Mouse (Mus musculus): ENCODE data around the gene Rnf6.
"Not testable (repeated sequence)": the region's sequence is repeated elsewhere in the genome, so short reads cannot be mapped to it uniquely, and the experiment has no call there.

Gene Rnf6

DNA sequence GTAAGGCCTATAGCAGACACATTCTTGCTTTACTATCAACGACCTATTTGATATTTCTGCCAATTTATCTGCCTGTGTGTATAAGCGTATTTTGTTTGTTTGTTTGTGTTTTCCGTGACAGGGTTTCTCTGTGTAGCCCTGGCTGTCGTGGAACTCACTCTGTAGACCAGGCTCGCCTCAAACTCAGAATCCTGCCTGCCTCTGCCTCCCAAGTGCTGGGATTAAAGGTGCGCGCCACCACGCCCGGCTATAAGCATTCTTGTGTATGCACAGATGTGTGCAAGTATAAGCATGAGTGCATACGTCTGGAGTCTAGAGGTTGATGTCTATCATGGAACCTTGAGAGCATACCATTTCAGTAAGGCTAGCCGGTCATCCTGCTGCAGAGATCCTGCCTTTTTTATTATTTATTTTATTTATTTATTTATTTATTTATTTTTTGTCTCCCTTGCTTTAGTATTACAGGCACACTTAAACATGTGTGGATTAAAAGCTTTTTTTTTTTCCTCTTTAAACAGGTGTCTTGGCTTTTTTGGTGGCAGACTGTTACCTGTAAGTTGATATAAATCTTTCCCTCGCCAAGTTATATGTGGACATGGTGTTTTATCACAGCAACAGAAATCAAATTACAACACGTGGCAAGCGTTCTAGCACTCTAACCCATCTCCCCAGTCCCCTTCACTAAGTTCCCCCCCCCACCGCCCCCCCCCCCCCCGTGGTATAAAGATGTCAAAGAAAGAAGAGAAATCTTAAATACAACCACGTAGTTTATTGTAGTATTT, 8.7 kb upstream of the Rnf6 start:
- DNase-seq: no peak

DNA sequence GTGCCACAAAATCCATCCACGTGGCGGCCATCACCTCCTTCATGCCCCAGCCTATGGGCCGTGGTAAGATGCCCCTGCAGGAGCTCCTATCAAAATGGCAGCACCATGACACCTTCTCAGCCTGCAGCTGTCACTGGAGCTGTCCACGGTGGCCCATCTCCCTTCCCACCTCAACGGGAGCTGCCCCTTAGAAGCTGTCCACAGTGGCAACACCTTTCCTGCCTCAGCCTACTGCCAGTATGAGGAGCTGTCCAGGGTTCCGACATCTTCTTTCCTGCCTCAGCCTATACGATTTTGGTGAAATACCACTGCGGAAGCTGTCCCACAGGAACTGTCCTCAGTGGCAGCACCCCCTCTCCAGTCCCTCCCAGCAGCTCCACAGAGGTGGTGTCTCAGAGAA, 6.1 kb upstream of the Rnf6 start:
- no peak for DNase-seq

DNA sequence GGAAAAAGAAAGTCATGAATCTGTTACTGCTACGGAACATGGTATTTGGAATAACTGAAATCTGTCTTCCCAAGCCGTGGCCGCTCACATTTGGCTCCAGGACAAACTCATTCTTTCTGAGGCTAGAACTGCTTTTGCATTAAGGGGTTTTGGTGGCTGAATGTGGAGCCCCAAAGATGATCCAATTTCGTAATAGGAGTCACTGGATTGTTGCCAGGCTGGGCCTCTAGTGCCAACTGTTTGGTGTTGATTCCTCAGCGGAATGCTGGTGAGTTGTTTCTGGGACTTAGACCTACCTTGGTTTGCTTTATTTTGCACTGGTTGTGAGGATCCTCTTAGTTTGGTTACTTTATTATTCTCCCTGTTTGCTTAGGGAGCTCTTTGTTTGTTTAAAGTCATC, 2.4 kb upstream of the Rnf6 start:
- DNase-seq: peak; percentile 58 to 62

DNA sequence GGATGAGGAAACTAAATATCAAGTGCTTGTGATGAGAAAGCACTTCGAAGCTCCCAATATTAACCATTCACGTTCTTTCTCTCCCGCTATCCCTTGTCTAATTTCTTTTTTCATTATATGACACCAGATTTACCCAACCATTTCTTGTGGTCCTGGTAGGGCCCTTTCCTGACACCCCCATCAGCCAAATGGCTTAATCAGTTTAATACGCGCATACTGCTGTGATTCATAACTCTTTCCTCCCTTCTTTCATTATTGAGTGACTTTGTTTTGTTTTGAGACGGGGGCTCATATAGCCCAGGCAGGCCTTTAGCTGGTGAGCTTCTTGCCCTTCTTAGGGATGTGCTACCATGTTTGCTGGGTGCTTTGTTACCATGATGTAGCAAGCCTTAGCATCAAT, 367 bp upstream of the Rnf6 start:
- DNase-seq: no peak

DNA sequence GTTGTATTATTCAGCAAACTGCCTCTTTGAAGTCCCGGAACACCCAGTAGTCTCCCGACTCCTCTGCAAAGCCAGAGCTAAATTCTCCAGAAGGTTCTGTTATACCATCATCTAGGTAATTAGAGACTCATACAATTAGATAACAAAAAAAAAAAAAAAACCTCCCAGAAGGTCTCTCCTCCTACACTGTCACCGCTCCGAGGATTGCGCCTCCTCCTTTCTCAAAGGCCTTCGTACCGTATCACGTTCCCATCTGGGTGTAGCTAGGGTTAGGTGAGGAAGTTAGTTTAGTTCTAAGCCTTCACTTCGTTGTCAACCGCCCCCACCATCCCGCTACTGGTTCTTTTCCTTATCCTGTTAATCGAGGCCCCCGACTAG, 865 bp downstream of the Rnf6 start:
- no peak for DNase-seq

DNA sequence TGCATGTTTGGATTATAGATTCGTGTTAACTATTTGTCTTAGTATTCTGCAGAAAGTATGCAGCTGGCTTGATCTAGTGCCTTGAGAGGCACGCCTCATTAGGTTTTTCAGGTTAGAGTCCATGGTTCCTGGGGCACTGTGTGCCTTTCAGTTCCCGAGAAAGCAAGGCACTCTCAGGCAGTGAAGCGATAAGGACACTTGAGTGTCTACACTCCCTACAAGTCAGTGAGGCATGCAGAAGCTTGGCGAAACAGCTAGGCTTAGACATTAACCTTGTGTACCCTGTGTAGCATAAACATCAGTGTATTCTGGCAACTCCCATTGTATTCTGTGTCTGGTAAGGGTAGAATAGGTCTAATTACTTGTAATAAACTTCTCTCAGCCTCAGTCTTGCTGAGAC, 15.8 kb downstream of the Rnf6 start:
- peak; percentile 78 to 93 for DNase-seq

DNA sequence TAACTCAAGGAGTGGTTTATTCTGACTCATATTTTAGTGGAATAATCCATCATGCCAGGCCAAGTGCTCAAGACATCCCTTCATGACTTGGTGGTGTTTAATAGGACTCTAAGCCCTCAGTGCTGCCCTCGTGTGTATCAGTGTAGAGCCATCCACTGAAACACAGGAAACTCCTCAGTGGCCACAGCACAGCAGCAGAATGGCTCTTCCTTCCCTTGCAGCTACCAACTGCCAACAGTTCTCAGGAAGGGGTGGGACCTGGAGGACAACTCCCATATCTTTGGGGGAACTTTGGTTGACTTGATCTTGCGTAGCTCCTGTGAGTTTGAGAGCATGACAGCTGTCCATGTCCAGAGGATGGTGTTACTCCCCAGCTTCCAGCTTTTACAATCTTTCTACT, 17.4 kb downstream of the Rnf6 start:
- peak in 1 of 2 experiments; percentile 52 for DNase-seq

DNA sequence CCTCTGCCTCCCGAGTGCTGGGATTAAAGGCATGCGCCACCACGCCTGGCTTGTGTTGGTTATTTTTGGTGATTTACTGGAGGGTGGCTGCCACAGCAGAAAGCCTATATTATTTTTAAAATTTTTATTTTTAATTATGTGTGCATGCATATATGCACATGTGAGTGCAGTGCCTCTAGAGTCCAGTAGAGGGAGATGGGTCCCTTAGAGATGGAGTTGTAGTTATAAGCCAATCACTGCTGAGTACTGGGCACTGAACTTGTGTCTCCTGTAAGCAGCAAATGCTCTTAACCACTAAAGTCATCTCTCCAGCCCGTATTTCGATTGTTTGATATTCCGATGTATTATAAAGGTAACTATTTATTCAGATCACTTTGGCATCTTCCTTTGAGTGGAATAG, 20.8 kb downstream of the Rnf6 start:
- DNase-seq: no peak

DNA sequence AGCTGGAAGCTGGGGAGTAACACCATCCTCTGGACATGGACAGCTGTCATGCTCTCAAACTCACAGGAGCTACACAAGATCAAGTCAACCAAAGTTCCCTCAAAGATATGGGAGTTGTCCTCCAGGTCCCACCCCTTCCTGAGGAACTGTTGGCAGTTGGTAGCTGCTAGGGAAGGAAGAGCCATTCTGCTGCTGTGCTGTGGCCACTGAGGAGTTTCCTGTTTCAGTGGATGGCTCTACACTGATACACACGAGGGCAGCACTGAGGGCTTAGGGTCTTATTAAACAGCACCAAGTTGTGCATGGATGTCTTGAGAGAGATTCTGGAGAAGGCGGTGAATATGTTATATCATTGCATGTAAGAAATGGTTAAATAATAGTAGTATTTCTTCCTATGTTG, 21.8 kb downstream of the Rnf6 start:
- DNase-seq: no peak

DNA sequence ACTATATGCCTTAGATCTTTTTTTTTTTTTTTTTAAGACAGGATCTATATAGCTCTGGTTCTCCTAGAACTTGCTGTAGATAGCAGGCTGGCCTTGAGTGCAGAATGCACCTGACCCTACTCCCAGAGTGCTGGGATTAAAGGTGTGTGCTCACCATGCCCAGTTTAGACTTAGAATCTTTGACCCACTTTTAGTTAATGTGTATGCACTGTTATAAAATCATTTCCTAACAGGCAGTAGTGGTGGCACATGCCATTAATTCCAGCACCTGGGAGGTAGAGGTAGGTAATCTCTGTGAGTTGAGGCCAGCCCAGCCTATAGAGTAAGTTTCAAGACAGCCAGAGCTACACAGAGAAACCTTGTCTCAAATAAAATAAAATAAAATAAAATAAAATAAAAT, 22.3 kb downstream of the Rnf6 start:
- peak; percentile 53 to 78 for DNase-seq

DNA sequence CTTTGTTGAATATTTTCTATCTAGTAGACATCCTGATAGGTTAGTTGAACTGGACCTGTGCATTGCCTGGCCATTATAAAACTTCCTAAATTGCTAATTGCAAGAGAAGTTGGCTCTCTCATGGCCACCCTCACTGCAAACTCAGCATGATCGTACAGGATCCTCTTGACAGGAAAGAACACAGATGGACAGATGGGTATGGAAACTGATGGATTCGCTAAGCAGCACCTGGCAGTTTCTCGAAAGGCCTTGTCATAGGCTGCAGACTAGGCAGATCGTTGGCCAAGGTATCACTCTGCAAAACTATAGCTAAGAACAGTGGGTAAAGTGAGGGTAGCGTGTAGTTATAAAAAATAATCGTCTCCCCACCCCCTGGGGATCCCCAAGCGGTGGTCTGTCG, 28.0 kb downstream of the Rnf6 start:
- no peak for DNase-seq

DNA sequence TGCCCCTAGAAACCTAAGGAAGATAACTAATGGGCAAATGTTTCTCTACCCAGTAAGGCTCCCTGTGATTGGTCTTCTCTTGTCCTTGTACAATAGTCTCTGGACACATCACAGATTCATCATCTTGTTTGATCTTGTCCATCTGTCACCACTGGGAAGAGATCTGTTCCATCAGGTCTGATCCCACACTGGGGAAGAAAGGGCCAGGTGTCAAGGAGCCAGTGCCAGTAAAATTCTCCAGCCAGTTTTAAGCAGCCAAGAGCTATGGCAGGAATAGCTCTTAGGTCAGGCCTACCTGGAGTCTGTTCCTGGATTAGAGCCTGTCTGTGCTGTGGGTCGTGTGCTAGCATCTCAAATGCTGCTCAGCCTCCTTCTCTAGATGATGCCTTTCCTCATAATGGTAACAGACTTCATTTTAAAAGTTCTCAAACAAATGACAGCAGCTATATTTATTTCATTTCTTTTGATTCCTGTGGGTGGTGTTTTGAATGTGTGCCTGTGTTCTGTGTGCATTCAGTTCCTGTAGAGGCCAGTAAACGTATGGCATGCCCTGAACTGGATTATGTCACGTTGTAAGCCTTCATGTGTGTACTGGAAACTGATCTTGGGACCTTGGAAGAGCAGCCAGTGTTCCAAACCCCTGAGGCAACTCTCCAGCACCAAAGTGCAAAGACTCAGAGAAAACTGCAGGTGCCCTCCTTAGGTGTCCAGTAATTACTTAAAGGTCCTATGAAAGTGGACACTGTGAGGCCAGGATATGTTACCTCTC, 30.7 kb downstream of the Rnf6 start:
- no peak for DNase-seq

DNA sequence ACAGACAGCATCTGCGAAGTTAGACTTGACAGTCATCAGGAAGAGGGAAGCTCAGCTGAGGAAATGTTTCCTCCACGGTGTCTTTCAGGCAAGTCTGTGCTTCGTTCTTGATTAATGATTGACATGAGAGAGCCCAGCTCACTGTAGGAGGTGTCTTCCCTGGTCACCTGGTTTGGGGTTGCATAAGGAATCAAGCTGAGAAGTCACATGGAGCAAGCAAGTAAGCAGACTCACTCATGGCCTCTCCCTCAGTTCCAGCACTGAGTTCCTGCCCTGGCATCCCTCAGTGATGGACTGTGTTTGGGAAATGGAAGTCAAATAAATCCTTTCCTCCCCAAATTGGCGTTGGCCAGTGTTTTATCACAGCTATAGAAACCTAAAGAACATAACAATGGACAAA, 31.3 kb downstream of the Rnf6 start:
- peak; percentile 41 to 72 for DNase-seq

DNA sequence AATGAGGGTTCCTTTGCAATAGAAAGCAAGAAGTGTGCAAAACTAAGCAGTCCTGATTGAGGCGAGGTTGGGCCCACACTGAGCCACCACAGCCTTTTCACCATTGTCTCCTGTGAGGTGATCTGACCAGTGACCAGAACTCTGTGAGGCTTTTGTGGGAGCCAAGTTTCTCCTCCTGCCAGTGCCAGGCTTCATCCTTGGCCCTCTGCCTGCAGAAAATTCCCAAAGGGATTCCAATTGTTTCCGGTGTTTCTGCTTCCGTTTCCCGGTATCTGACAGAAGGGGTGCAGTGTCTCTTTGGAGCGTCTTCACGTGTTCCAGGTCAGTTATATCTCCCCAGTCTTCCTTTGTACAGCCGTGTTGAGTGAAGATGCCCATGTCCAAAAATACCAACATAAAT, 32.6 kb downstream of the Rnf6 start:
- no peak for DNase-seq

DNA sequence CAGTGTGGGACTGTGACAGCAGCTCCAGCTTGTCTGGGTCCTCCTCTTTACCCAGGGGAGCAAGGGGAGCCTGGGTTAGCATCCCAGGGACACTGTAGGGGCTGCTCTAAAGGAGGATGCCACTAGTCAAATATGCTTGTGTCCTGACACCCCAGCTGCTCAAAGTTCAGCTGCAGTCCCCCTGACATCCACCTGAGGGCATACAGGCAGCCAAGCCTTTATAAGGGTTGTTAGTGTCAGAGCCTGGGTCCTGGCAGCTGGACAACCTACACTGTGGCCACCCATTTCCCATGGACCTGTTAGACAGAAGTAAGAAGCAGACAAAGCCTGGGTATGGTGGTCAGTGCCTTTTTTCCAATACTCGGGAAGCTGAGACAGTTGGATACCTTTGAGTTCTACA, 33.2 kb downstream of the Rnf6 start:
- peak; percentile 45 to 65 for DNase-seq

DNA sequence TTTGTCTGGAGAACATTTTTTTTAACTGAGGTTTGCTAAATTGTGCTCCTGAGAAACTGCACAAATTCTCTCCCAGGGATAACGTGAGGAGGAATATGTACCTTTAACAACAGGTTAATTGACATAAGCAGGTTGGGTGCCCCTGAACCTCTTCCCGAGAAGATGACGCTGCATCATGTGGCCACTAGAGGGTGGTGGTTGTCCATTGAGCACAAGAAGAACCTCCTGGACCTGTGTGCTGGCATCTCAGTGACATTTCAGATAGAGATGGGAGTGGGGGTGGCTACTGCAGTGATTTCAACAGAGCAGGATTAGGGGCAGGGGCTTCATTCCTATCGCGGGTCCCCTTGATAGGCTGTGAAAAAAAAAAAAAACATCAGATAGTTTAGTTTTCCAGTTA, 33.9 kb downstream of the Rnf6 start:
- peak; percentile 82 to 83 for DNase-seq

DNA sequence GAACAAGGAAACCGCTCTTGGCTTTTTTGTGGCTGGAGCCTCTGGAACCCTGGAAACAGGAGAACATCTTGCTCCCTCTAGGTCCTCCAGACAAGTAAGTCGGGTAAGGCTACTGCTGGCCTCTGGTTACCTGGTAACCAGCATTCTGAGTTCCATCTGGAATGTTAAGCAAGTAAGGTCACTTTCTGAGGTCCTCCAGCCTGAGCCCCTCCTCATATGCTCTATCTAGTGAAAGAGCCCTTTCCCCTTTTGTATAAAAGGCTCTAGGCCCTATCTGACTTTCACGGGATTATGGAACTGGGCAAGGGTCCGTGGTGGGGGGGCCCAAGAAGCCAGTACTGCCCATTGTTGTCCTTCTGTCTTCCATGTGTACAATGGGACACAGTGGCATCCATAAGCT, 36.2 kb downstream of the Rnf6 start, which contains the start of gene 1700001J03Rik:
Gene 1700001J03Rik, minus strand, starts transcription at position 101 of the 400 bp plus-strand sequence.
- not testable (repeated sequence) for DNase-seq

DNA sequence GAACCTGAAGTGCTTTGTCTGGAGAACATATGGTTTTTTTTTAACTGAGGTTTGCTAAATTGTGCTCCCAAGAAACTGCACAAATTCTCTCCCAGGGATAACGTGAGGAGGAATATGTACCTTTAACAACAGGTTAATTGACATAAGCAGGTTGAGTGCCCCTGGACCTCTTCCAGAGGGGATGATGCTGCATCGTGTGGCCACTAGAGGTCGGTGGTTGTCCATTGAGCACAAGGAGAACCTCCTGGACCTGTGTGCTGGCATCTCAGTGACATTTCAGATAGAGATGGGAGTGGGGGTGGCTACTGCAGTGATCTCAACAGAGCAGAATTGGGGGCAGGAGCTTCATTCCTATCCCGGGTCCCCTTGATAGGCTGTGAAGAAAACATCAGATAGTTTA, 48.6 kb downstream of the Rnf6 start:
- DNase-seq: peak; percentile 65 to 70

DNA sequence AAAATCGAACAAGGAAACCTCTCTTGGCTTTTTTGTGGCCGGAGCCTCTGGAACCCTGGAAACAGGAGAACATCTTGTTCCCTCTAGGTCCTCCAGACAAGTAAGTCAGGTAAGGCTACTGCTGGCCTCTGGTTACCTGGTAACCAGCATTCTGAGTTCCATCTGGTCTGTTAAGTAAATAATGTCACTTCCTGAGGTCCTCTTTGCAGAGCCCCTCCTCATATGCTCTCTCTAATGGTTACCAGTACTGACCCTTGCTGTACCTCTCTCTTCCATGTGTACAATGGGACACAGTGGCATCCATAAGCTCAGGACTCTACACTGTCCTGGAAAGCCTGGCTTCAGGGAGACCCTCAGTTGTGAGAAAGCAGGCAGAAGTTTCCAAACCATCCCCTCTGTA, 50.7 kb downstream of the Rnf6 start, which contains the start of gene Gm6309:
Gene Gm6309, minus strand, starts transcription at position 101 of the 400 bp plus-strand sequence.
- not testable (repeated sequence) for DNase-seq

DNA sequence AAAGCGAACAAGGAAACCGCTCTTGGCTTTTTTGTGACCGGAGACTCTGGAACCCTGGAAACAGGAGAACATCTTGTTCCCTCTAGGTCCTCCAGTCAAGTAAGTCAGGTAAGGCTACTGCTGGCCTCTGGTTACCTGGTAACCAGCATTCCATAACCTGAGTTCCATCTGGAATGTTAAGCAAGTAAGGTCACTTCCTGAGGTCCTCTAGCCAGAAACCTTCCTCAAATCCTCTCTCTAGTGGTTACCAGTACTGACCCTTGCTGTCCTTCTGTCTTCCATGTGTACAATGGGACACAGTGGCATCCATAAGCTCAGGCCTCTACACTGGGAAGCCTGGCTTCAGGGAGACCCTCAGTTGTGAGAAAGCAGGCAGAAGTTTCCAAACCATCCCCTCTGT, 60.9 kb downstream of the Rnf6 start, which contains the start of gene Gm5565:
Gene Gm5565, minus strand, starts transcription at position 101 of the 400 bp plus-strand sequence.
- not testable (repeated sequence) for DNase-seq
